Mouse (Mus musculus): ENCODE measurements around the gene Lrrc10b. TPM values are rescaled to one million over a fixed set of nuclear protein-coding genes. Genes with fewer than 3 reads are reported as not detected.

Lrrc10b gene
- not detected for total RNA-seq (2023)

GRCm38 (mm10) chr19:10456752-10457483, at the start of gene Lrrc10b:
TSS of gene Lrrc10b (minus strand) at chr19:10457473.

GRCm38 (mm10) chr19:10482703-10483102, 25.4 kb upstream of the Lrrc10b start, which contains the start of gene Ppp1r32:
TSS of gene Ppp1r32 (minus strand) at chr19:10482928.

Other genes with a start within 250 kb of the Lrrc10b start
- under 1 TPM; 0.85 to 1.00 TPM for gene Myrf, start 216.7 kb downstream of the Lrrc10b start, total RNA-seq (2023)
- 1 to 10 TPM; 3.9 to 5.4 TPM for gene Dagla, start 152.6 kb downstream of the Lrrc10b start, total RNA-seq (2023)
- not detected for gene Syt7, start 68.4 kb downstream of the Lrrc10b start, total RNA-seq (2023)
- 1 to 10 TPM; 2.3 to 3.8 TPM for gene Ppp1r32, start 25.5 kb upstream of the Lrrc10b start, total RNA-seq (2023)
- 100 to 1,000 TPM; 105 to 110 TPM for gene Cpsf7, start 67.8 kb upstream of the Lrrc10b start, total RNA-seq (2023)
- gene Sdhaf2, start 68.7 kb upstream of the Lrrc10b start, total RNA-seq (2023), result 10 to 100 TPM; 35.0 to 43.7 TPM
- 1 to 10 TPM; 2.8 to 3.1 TPM for gene Tmem216, start 98.8 kb upstream of the Lrrc10b start, total RNA-seq (2023)
- gene Cyb561a3, start 119.7 kb upstream of the Lrrc10b start, total RNA-seq (2023), result 10 to 100 TPM; 30.3 TPM
- gene Tmem138, start 119.9 kb upstream of the Lrrc10b start, total RNA-seq (2023), result 1 to 10 TPM; 1.9 to 4.3 TPM
- gene Ddb1, start 147.9 kb upstream of the Lrrc10b start, total RNA-seq (2023), result 100 to 1,000 TPM; 103 to 134 TPM
- gene Tkfc, start 148.2 kb upstream of the Lrrc10b start, total RNA-seq (2023), result 1 to 10 TPM; 4.3 to 4.7 TPM
- not detected for gene Vwce, start 176.7 kb upstream of the Lrrc10b start, total RNA-seq (2023)
- not detected for gene Pga5, start 220.6 kb upstream of the Lrrc10b start, total RNA-seq (2023)
- 10 to 100 TPM; 30.0 to 34.0 TPM for gene Vps37c, start 231.3 kb upstream of the Lrrc10b start, total RNA-seq (2023)